Mouse (Mus musculus): ENCODE data around the gene P3h3.
"Not testable (repeated sequence)": the region's sequence is repeated elsewhere in the genome, so short reads cannot be mapped to it uniquely, and the experiment has no call there.

P3h3 gene

DNA sequence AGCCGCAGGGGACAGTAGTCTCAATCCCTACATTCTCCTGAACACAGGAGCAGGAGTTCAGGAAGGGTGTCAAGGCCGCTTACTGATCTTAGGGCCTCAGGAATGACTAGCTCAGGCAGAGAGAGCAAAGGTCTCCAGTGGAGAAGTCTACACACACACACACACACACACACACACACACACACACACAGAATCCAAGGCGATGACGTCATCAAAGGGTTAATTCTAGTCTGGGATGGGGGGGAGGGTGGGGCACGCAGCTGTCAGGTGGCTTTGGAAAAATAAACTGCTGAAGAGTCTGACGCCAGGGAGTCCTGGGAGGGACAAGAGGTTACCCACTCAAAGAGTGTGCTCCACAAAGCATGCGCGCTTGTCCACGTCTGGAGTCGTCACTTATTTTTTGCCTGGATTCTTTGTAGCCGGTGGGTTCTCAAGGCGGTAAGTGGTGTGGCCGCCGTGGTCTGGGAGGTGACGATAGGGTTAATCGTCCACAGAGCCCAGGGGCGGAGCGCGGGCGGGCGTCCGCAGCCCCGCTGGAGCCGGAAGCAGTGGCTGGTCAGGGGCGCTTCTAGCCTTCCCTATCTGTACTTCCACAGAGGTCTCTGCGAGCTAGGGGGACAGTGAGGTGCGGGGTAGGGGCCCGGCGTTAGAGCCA, 49.1 kb downstream of the P3h3 start, which contains the start of gene Spsb2:
Spsb2 (plus strand) TSS at position 304 of the 655 bp plus-strand sequence.
- DNase-seq, result peak; percentile 90

DNA sequence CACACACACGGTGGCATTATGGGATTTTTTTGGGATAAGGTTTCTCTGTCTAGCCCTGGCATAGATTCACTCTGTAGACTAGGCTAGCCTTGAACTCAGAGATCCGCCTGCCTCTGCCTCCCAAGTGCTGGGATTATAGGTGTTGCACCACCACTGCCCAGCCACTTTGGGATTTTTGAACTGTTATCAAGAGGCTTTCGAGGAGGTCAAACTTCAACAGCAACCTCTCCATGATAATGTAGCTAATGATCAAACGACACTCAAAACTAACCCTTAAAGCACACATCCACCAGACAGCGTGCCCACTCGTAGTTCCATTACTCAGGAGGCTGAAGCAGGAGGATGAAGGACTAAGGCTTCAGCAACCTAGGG, 49.6 kb downstream of the P3h3 start:
- no peak for DNase-seq

DNA sequence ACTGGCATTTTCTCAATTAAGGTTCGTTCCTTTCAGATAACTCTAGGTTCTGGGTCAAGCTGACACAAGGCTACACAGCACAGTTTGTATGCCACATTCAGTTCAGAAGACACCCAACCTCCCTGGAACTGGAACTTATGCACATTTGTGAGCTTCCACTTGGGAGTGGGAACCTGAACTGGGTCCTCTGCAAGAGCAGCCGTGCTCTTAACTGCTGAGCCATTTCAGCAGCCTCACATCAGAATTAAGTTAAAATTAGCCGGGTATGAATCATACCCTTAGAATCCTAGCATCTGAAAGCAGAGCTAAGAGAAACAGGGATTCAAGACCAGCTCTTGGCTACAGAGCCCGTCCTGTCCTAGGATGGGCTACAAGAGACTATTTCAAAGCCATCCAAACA, 50.2 kb downstream of the P3h3 start:
- DNase-seq, result no peak

DNA sequence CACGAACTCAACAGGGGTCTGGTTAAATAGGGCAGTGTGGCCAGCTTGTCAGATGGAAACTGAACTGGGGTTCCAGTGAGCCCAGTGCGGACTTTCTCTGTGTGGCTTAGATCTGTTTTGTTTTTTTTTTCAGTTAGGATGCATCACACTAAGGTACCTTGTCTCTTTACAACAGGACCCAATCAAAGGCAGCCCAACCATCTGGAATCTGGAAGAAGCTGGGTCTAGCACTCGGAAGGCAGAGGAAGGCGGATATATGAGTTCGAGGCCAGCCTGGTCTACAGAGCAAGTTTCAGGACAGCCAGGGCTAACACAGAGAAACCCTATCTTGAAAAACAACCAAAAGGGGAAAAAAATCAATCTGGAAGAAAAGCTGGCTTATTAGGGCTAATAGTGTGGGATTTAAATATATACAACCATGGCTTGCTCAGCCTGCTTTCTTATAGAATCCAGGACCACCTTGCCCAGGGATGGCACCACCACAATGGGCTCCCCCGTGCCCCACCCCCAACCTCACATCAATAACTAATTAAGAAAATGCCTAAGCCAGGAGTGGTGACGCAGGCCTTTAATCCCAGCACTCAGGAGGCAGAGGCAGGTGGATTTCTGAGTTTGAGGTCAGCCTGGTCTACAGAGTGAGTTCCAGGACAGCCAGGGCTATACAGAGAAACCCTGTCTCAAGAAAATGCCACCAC, 51.0 kb downstream of the P3h3 start:
- DNase-seq, result no peak

DNA sequence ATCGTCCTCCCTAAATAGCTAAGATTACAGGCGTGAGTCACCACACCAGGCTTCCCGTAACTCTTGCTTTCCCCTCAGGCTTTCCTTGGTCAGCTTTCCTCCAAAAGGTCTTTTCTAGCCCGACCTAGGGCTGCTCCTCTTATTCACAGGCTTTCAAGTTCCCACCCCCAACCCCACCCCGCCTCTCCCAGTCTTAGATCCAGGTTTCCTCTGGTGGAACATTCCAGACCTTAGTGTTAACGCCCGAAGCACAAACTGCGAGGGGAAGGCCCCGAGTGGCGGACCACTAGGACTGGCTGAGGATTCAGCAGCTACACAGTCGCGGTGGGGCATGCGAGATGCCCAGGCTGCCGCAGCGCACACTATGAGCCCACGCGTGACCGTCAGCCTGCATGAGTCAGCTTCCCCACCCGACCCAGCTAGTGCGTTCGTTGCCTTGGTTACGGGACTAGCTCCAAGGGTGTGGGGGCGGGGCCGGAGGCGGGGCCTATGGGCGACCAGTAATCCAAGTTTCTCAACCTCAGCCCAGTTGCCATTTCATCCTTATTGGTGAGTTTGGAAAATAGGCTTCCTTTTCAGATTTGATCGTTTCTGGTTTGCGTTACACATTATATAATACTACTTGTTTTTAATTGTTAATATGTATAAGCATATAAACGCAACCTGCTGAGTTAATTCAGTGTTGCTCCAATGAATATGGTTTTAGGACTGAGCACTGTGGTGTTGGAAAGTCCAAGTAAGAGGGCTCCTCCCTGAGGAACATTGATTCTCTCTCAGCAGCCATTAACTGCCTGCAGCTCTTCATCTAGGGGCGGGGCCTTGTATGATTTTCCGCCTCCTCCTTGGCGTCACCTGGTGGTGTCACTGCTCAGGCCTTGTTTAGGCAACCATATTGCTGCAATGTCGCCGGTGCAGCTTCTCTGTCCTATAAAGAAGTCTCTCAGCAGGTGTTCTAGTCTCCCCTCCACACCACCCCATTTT, 51.9 kb downstream of the P3h3 start:
- peak; percentile 98 for DNase-seq

DNA sequence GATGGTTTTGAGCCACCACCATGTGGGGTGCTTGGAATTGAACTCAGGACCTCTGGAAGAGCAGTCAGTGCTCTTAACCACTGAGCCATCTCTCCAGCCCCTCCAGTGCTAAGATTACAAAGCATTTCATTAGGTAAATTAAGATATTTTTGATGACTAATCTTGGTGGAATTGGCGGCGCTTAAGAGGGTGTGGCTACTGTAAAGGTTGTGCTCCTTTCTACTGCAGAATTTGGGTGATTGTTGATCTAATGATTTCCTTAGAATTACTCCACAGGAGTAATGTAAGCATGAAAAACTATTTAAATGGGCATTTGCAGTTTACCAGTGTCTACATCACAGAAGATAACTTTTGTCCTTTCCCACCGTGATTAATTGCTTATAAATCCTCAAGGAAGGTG, 53.2 kb downstream of the P3h3 start:
- no peak for DNase-seq

DNA sequence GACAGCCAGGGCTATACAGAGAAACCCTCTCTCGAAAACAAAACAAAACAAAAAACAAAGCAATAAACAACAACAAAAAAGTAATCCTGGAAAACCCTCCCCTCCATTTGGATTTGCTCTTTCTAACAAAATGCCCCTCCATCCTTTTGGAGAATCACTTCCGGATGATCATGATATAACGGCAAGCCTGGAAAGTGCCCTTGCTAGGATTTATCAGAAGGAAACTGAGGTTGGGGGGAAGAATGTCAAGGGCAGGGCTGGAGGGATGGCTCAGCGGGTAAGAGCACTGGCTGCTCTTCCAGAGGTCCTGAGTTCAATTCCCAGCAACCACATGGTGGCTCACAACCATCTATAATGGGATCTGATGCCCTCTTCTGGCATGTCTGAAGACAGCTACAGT, 53.9 kb downstream of the P3h3 start:
- not testable (repeated sequence) for DNase-seq

DNA sequence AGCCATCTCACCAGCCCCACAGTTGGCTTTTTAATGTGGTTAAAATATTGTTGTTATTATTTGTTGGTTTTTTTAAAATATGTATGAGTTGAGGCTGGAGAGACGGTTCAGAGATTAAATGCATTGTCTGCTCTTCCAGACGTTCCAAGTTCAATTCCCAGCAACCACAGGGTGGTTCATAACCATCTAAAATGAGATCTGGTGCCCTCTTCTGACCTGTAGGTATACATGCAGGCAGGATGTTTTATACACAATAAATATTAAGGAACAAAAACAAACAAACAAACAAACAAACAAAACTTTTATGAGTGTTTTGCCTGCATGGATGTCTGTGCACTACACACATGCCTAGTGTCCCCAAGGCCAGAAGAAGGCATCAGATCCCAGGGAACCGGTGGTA, 54.5 kb downstream of the P3h3 start:
- no peak for DNase-seq

DNA sequence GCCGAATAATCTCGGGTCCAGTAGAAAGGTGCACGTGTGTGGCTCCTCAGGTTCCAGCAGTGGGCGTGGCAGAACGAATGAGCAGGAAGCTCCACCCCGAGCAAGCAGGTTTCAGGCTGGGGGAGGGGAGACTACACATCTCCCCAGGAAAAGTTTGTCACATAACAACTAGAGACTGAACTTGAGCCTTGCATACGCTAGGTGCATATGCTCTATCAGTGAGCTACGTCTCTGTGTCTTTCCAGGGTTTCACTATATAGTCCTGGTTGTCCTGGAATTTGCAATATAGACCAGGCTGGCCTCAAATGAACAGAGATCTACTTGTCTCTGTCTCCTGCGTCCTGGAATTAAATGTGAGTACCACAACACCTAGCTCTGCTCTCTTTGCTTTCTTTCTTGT, 55.2 kb downstream of the P3h3 start:
- not testable (repeated sequence) for DNase-seq

DNA sequence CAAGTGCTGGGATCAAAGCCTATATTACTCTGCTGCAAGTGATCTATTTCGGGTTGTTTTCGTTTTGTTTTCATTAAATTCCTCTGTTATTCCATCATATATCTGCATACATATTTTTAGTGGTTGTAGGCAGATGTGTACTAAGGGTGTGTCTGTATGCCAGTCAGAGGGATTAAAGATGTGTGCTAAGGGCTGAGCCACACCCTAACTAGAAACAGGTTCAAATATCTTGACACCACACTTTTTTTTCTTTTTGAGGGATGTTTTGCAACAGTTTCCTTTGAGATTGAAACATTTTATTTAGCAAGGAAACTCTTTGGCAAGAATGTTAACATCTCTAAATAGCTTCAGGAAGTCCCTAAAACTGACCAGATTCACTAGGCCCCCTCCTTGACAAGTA, 61.4 kb downstream of the P3h3 start:
- no peak for DNase-seq

DNA sequence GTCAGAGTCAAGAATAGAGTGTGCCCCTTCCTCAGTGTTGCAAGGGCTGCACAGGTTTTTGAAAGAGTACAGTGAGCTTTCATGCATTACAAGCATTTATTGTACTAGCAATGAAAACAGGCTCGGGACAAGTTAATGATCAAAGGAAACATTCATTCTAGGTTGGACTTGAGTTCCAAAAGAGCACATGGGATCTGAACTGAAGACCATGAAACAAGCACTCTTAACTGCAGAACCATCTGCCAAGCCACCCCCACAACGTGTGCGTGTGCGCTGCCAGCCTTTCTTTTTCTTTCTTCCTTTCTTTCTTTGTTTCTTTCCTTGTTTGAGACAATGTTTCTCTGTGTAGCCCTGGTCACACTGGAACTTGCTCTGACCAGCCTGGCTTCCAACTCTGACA, 61.8 kb downstream of the P3h3 start:
- DNase-seq, result peak; percentile 24

DNA sequence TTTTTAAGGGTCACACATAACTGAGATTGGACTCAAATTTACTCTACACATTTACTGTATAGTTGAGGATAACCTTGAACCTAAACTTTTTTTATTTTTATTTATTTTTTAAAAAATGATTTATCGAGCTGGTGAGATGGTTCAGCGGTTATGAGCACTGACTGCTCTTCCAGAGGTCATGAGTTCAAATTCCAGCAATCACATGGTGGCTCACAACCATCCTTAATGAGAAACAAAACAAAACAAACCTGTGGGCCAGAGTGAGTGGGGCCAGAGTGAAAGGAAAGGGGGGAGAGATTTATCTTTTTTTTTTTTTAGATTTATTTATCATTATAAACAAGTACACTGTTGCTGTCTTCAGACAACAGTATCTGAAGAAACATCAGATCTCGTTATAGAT, 65.6 kb downstream of the P3h3 start:
- no peak for DNase-seq

All from kidney, postnatal 10 days (tissue).